8 mouse cellular contexts compared by ENCODE assay signal in genomic region chr7:125444076-125444463, GRCm38 (mm10). TPM values are rescaled to one million over a fixed set of nuclear protein-coding genes. Genes with fewer than 3 reads are reported as not detected.
DNase-seq lines count a peak whose midpoint lies in the region; ATAC-seq and TF ChIP-seq lines count a peak whose summit lies in the region.

No protein-coding gene starts in this region.

- TF ChIP-seq CTCF in liver, embryonic 14.5 days (IDR thresholded peaks at IDR 0.05; ENCODE audit: low read depth) = no peak

- DNase-seq in adrenal gland, postnatal 36 days = peak; percentile 5 to 16
- no peak for DNase-seq in adrenal gland, postnatal 4 days (ENCODE audit: low spot score in 2 of 2)
- DNase-seq in right cerebral cortex, postnatal 4 days = peak; percentile 10
- no peak for DNase-seq in right cerebral cortex, postnatal 14 days
- no peak for DNase-seq in liver, embryonic 14.5 days (ENCODE audit: low read depth in 3 of 3, low spot score in 3 of 3)
- no peak for DNase-seq in testis, postnatal 14 days (ENCODE audit: low spot score)

- ATAC-seq in hindbrain, embryonic 12.5 days (ENCODE audit: low FRiP score) = peak; percentile 12
- ATAC-seq in liver, embryonic 14.5 days (ENCODE audit: insufficient read depth) = peak; percentile 3; the same call in 1 of the 2 replicates
- ATAC-seq in stomach, embryonic 14.5 days (ENCODE audit: insufficient number of reproducible peaks, insufficient read depth, low FRiP score, low read depth) = peak; percentile 15; the same call in 1 of the 2 replicates

- peak overlapping the region; percentile 80 for H3K4me2 ChIP-seq in hindbrain, embryonic 12.5 days (replicated peaks)
- peak overlapping the region; percentile 67 for H3K4me2 ChIP-seq in liver, embryonic 14.5 days (ENCODE audit: low read depth)
- peak overlapping the region; percentile 73 for H3K4me2 ChIP-seq in stomach, embryonic 14.5 days (replicated peaks; ENCODE audit: low read depth, low read length)

- peaks cover 17% of the 10 kb centered on the region for H3K4me1 ChIP-seq in hindbrain, embryonic 12.5 days
- H3K4me1 ChIP-seq in liver, embryonic 14.5 days (replicated peaks; ENCODE audit: control insufficient read depth in 2 of 2, insufficient read depth in 2 of 2, low read length in 1 of 2) = peaks cover 17 to 30% of the 10 kb centered on the region in 2 experiments
- peaks cover 4% of the 10 kb centered on the region; the same call in 1 of the 2 replicates for H3K4me1 ChIP-seq in stomach, embryonic 14.5 days (ENCODE audit: control insufficient read depth, insufficient read depth, low read length)

- H3K27me3 ChIP-seq in hindbrain, embryonic 12.5 days = no peaks in the 10 kb centered on the region
- H3K27me3 ChIP-seq in liver, embryonic 14.5 days (ENCODE audit: control insufficient read depth, insufficient read depth, low read length) = no peaks in the 10 kb centered on the region
- no peaks in the 10 kb centered on the region for H3K27me3 ChIP-seq in stomach, embryonic 14.5 days (ENCODE audit: control insufficient read depth, insufficient read depth, low read length)

- no peak for TF ChIP-seq EP300 in liver, embryonic 14.5 days (IDR thresholded peaks at IDR 0.05; ENCODE audit: low read depth)

- H3K4me3 ChIP-seq in hindbrain, embryonic 12.5 days = peak overlapping the region; percentile 47
- peak overlapping the region; percentile 55 to 85 for H3K4me3 ChIP-seq in liver, embryonic 14.5 days (ENCODE audit: insufficient read depth in 1 of 2, low read depth in 2 of 2, low read length in 2 of 2)
- peak overlapping the region; percentile 48 for H3K4me3 ChIP-seq in stomach, embryonic 14.5 days (ENCODE audit: low read depth, low read length)

- H3K9ac ChIP-seq in hindbrain, embryonic 12.5 days = peak overlapping the region; percentile 71
- peak overlapping the region; percentile 60 for H3K9ac ChIP-seq in liver, embryonic 14.5 days (replicated peaks)
- H3K9ac ChIP-seq in stomach, embryonic 14.5 days (replicated peaks; ENCODE audit: low read depth, low read length) = peak overlapping the region; percentile 39; the same call in 1 of the 2 replicates

- H3K36me3 ChIP-seq in hindbrain, embryonic 12.5 days = no peaks in the 10 kb centered on the region
- no peaks in the 10 kb centered on the region for H3K36me3 ChIP-seq in liver, embryonic 14.5 days (replicated peaks; ENCODE audit: control insufficient read depth, insufficient read depth, low read depth)
- no peaks in the 10 kb centered on the region for H3K36me3 ChIP-seq in stomach, embryonic 14.5 days (ENCODE audit: control insufficient read depth, insufficient read depth, low read length)

- whole genome bisulfite sequencing in hindbrain, embryonic 12.5 days = 29% methylated on average over 10 of the region's 10 CpGs
- 15% methylated on average over 10 of the region's 10 CpGs for WGBS in liver, embryonic 14.5 days (ENCODE audit: insufficient replicate concordance)
- WGBS in stomach, embryonic 14.5 days = 20% methylated on average over 10 of the region's 10 CpGs

- H3K9me3 ChIP-seq in hindbrain, embryonic 12.5 days (replicated peaks) = no peaks in the 10 kb centered on the region
- H3K9me3 ChIP-seq in liver, embryonic 14.5 days (ENCODE audit: control insufficient read depth, low read length) = no peaks in the 10 kb centered on the region
- H3K9me3 ChIP-seq in stomach, embryonic 14.5 days (ENCODE audit: control insufficient read depth, low read depth, low read length) = no peaks in the 10 kb centered on the region

- peak overlapping the region; percentile 94 for H3K27ac ChIP-seq in hindbrain, embryonic 12.5 days
- peak overlapping the region; percentile 81 for H3K27ac ChIP-seq in liver, embryonic 14.5 days
- peak overlapping the region; percentile 92; the same call in 1 of the 2 replicates for H3K27ac ChIP-seq in stomach, embryonic 14.5 days (ENCODE audit: low read length)

RNA-seq across cellular contexts. Expression of gene Kdm8, which starts 0.4 kb away (rescaled TPM):
- 1 to 10 TPM; 3.1 to 6.1 TPM for total RNA-seq in adrenal gland, postnatal 36 days (2021)
- 1 to 10 TPM; 7.0 to 9.1 TPM for total RNA-seq in adrenal gland, postnatal 4 days (2021)
- polyA plus RNA-seq in hindbrain, embryonic 12.5 days (2016; fragmentation: Nextera tagmentation; extraction: Ambion mirVana) = 9.3 and 10.7 TPM in 2 replicates
- polyA plus RNA-seq in liver, embryonic 14.5 days (2012; rRNA removed) = 5.7 and 6.1 TPM in 2 replicates
- polyA plus RNA-seq in liver, embryonic 14.5 days (2014; fragmentation: Nextera tagmentation; extraction: Ambion mirVana) = 4.7 and 6.4 TPM in 2 replicates
- 9.9 and 10.2 TPM in 2 replicates for polyA plus RNA-seq in stomach, embryonic 14.5 days (2014; fragmentation: Nextera tagmentation; extraction: Ambion mirVana)

RNA-seq across cellular contexts. Expression of gene Nsmce1, which starts 47.3 kb away (rescaled TPM):
- total RNA-seq in adrenal gland, postnatal 36 days (2021) = 10 to 100 TPM; 35.6 to 59.0 TPM
- 10 to 100 TPM; 59.7 to 60.0 TPM for total RNA-seq in adrenal gland, postnatal 4 days (2021)
- 93.6 and 107 TPM in 2 replicates for polyA plus RNA-seq in hindbrain, embryonic 12.5 days (2016; fragmentation: Nextera tagmentation; extraction: Ambion mirVana)
- 27.5 and 42.3 TPM in 2 replicates for polyA plus RNA-seq in liver, embryonic 14.5 days (2012; rRNA removed)
- polyA plus RNA-seq in liver, embryonic 14.5 days (2014; fragmentation: Nextera tagmentation; extraction: Ambion mirVana) = 90.1 and 92.5 TPM in 2 replicates
- 133 and 140 TPM in 2 replicates for polyA plus RNA-seq in stomach, embryonic 14.5 days (2014; fragmentation: Nextera tagmentation; extraction: Ambion mirVana)

Comparison
In these comparisons a context has a peak if more than half of its experiments do, and no peak if none do; other contexts are left out.
1. DNase-seq: peak in adrenal gland, postnatal 36 days (2 of 2) and right cerebral cortex, postnatal 4 days (single experiment); none in adrenal gland, postnatal 4 days (0 of 2), right cerebral cortex, postnatal 14 days (single experiment), liver, embryonic 14.5 days (0 of 3) and testis, postnatal 14 days (single experiment).
2. Peak in every context shown above with its lines, with median percentiles within 50 percentile points of each other: ATAC-seq, H3K27ac ChIP-seq, H3K4me2 ChIP-seq, H3K4me3 ChIP-seq and H3K9ac ChIP-seq.